Mouse (Mus musculus) bone marrow macrophage, adult 2 months (primary cell): ENCODE measurements around the gene Xrcc6.

Source experiments
- CTCF ChIP-seq: IDR thresholded peaks from 2 replicates; pipeline ENCODE4 v1.5.1; 2012; ENCODE audit warnings: low read depth, mild to moderate bottlenecking, low read length, moderate library complexity
- POLR2A ChIP-seq: IDR thresholded peaks from 2 replicates; pipeline ENCODE4 v1.6.1; 2012; ENCODE audit warnings: mild to moderate bottlenecking, low read depth, low read length, borderline replicate concordance

GRCm38 (mm10) chr15:81964980-81965545 lies 22.6 kb upstream of the Xrcc6 start:
- no peak for TF ChIP-seq CTCF
- no peak for TF ChIP-seq POLR2A
